In genomic region chr1:54829681-54830213, GRCm38 (mm10) we compare ENCODE assay signal across 24 mouse cellular contexts.
DNase-seq lines count a peak whose midpoint lies in the region; ATAC-seq and TF ChIP-seq lines count a peak whose summit lies in the region.
"Had no signal": no experiment of that assay in that cellular context is flagged by ENCODE, and none has a peak within 500 bp of the region (broad histone marks: within the 10 kb centered on the region; RNA-seq: fewer than 3 reads in every experiment).

No protein-coding gene starts in this region.

- H3K4me3 ChIP-seq in lung, embryonic 14.5 days (ENCODE audit: low read depth, low read length) = no peak overlapping the region
- no peak overlapping the region for H3K4me3 ChIP-seq in myocyte
- no peak overlapping the region for H3K4me3 ChIP-seq in hindbrain, embryonic 12.5 days
- H3K4me3 ChIP-seq: embryonic facial prominence, embryonic 12.5 days; forebrain, embryonic 10.5 days; forebrain, embryonic 15.5 days; hindbrain, embryonic 15.5 days; kidney, embryonic 15.5 days; layer of hippocampus, adult 2 months; liver, embryonic 13.5 days; midbrain, embryonic 13.5 days; neural tube, embryonic 15.5 days had no signal

- no peak overlapping the region for H3K9ac ChIP-seq in lung, embryonic 14.5 days
- H3K9ac ChIP-seq in hindbrain, embryonic 12.5 days = no peak overlapping the region
- H3K9ac ChIP-seq: embryonic facial prominence, embryonic 12.5 days; forebrain, embryonic 15.5 days; hindbrain, embryonic 15.5 days; kidney, embryonic 15.5 days; liver, embryonic 13.5 days; midbrain, embryonic 13.5 days; neural tube, embryonic 15.5 days had no signal

- H3ac ChIP-seq in myocyte (ENCODE audit: control insufficient read depth, insufficient read length) = no peak overlapping the region

- H3K4me2 ChIP-seq in lung, embryonic 14.5 days = no peak overlapping the region
- peak overlapping the region; percentile 45 for H3K4me2 ChIP-seq in myocyte (ENCODE audit: low read depth)
- no peak overlapping the region for H3K4me2 ChIP-seq in hindbrain, embryonic 12.5 days (replicated peaks)
- H3K4me2 ChIP-seq: embryonic facial prominence, embryonic 12.5 days; forebrain, embryonic 15.5 days; hindbrain, embryonic 15.5 days; kidney, embryonic 15.5 days; liver, embryonic 13.5 days; midbrain, embryonic 13.5 days; neural tube, embryonic 15.5 days had no signal

- WGBS in lung, embryonic 14.5 days = 34% methylated on average over 5 of the region's 5 CpGs
- WGBS in hindbrain, embryonic 12.5 days = 88% methylated on average over 5 of the region's 5 CpGs

- peaks cover 28% of the 10 kb centered on the region for H3K4me1 ChIP-seq in lung, embryonic 14.5 days (ENCODE audit: insufficient read depth)
- H3K4me1 ChIP-seq in hindbrain, embryonic 12.5 days = no peaks in the 10 kb centered on the region
- H3K4me1 ChIP-seq: embryonic facial prominence, embryonic 12.5 days; hindbrain, embryonic 15.5 days; midbrain, embryonic 13.5 days had no signal

- H3K9me3 ChIP-seq in lung, embryonic 14.5 days (ENCODE audit: low read depth, low read length) = no peaks in the 10 kb centered on the region
- H3K9me3 ChIP-seq in hindbrain, embryonic 12.5 days (replicated peaks) = no peaks in the 10 kb centered on the region
- H3K9me3 ChIP-seq: embryonic facial prominence, embryonic 12.5 days; forebrain, embryonic 10.5 days; forebrain, embryonic 15.5 days; hindbrain, embryonic 15.5 days; kidney, embryonic 15.5 days; liver, embryonic 13.5 days; midbrain, embryonic 13.5 days; neural tube, embryonic 15.5 days had no signal

- H3K27ac ChIP-seq in lung, embryonic 14.5 days (ENCODE audit: low read depth) = no peak overlapping the region; the same call in 1 of the 2 replicates
- H3K27ac ChIP-seq in hindbrain, embryonic 12.5 days = no peak overlapping the region
- H3K27ac ChIP-seq: embryonic facial prominence, embryonic 12.5 days; forebrain, embryonic 10.5 days; forebrain, embryonic 15.5 days; hindbrain, embryonic 15.5 days; kidney, embryonic 15.5 days; layer of hippocampus, adult 2 months; liver, embryonic 13.5 days; macrophage; midbrain, embryonic 13.5 days; neural tube, embryonic 15.5 days had no signal

- no peaks in the 10 kb centered on the region for H3K79me2 ChIP-seq in myocyte (ENCODE audit: control insufficient read depth, insufficient read depth)

- no peaks in the 10 kb centered on the region for H3K27me3 ChIP-seq in lung, embryonic 14.5 days (ENCODE audit: insufficient read depth, low read length)
- H3K27me3 ChIP-seq in myocyte (ENCODE audit: control insufficient read depth, insufficient read depth, insufficient read length) = no peaks in the 10 kb centered on the region
- no peaks in the 10 kb centered on the region for H3K27me3 ChIP-seq in hindbrain, embryonic 12.5 days
- H3K27me3 ChIP-seq: embryonic facial prominence, embryonic 12.5 days; forebrain, embryonic 15.5 days; hindbrain, embryonic 15.5 days; kidney, embryonic 15.5 days; liver, embryonic 13.5 days; midbrain, embryonic 13.5 days; neural tube, embryonic 15.5 days had no signal

- TF ChIP-seq CTCF in lung, embryonic 14.5 days (IDR thresholded peaks at IDR 0.05; ENCODE audit: low read depth) = no peak

- no peak for TF ChIP-seq POLR2A in myocyte (IDR thresholded peaks at IDR 0.05; ENCODE audit: insufficient read length, low read depth)

- intact Hi-C loops in heart, postnatal 10 days (cut with DNase I) = loop anchor here (5.0 kb wide), 2 partner anchors 72 to 147 kb away; no protein-coding TSS in a partner anchor

- peak; percentile 62 for DNase-seq in heart, adult 11 months
- DNase-seq in heart, postnatal 10 days = no peak
- DNase-seq in lung, embryonic 14.5 days = peak; percentile 69
- no peak for DNase-seq in lung, adult 18-20 months
- DNase-seq in NIH3T3 (ENCODE audit: low read depth) = peak; percentile 86
- DNase-seq: cerebellum, adult 11-12 months; cerebellum, adult 9-11 months; embryo, embryonic 11 days; liver, embryonic 13.5 days; spleen, adult 18-20 months; thymus, adult 18-20 months; thymus, postnatal 25 days had no signal

- H3K36me3 ChIP-seq in lung, embryonic 14.5 days (ENCODE audit: insufficient read depth) = no peaks in the 10 kb centered on the region
- H3K36me3 ChIP-seq in myocyte (ENCODE audit: control insufficient read depth, insufficient read depth) = no peaks in the 10 kb centered on the region
- no peaks in the 10 kb centered on the region; the same call in 1 of the 2 replicates for H3K36me3 ChIP-seq in hindbrain, embryonic 12.5 days
- H3K36me3 ChIP-seq: embryonic facial prominence, embryonic 12.5 days; forebrain, embryonic 10.5 days; forebrain, embryonic 15.5 days; hindbrain, embryonic 15.5 days; kidney, embryonic 15.5 days; liver, embryonic 13.5 days; midbrain, embryonic 13.5 days; neural tube, embryonic 15.5 days had no signal

- ATAC-seq in lung, embryonic 14.5 days (ENCODE audit: insufficient read depth) = no peak
- no peak for ATAC-seq in hindbrain, embryonic 12.5 days (ENCODE audit: low FRiP score)
- ATAC-seq: forebrain, embryonic 15.5 days; inflammation-experienced regulatory T-cells, adult 6 months; midbrain, embryonic 13.5 days had no signal

TF ChIP-seq in myocyte, 11 proteins besides CTCF, POLR2A, EP300 and RAD21:
- TF ChIP-seq TCF12 (IDR thresholded peaks at IDR 0.05; ENCODE audit: insufficient read depth, poor library complexity, severe bottlenecking) (no peak), E2F4 (IDR thresholded peaks at IDR 0.05; ENCODE audit: insufficient read depth) (no peak), MAX (IDR thresholded peaks at IDR 0.05; ENCODE audit: low read depth) (no peak), POLR2AphosphoS2 (IDR thresholded peaks at IDR 0.05; ENCODE audit: insufficient read length, low read depth) (no peak), MYOD1 (IDR thresholded peaks at IDR 0.05; ENCODE audit: control insufficient read depth in 1 of 3, insufficient read length in 2 of 3, low read depth in 2 of 3) (no peak), SRF (IDR thresholded peaks at IDR 0.05; ENCODE audit: control insufficient read depth, insufficient read length, low read depth) (no peak), REST (IDR thresholded peaks at IDR 0.05; ENCODE audit: insufficient read depth, insufficient read length) (no peak), USF1 (IDR thresholded peaks at IDR 0.05; ENCODE audit: low read depth) (no peak)

Comparison
In these comparisons a context has a peak if more than half of its experiments do, and no peak if none do; other contexts are left out.
1. DNase-seq: peak in heart, adult 11 months (single experiment), lung, embryonic 14.5 days (single experiment) and NIH3T3 (single experiment); none in heart, postnatal 10 days (0 of 2) and lung, adult 18-20 months (0 of 2).